ENCODE assay signal across 28 mouse cellular contexts in the genomic region with DNA sequence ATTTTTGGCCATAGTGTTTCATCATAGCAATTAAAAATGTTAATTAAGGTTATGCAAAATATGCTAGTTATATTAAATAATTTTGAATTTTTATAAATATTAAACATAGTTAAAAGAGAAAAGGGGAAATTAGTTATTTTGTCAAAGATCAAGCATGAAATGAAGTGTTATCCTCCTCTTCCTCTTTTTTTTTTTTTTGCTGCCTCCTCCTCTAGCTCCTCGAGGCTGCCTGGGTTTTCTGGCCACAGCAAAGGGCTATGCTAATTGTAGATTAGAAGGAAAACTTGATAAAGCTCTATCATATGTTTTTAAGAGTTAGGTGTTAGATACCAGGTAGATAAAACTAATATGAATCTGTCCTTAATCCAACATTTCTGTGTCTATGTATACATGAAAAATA.
"Had no signal": no experiment of that assay in that cellular context is flagged by ENCODE, and none has a peak within 500 bp of the region (broad histone marks: within the 10 kb centered on the region; RNA-seq: fewer than 3 reads in every experiment).

No protein-coding gene starts in this region.

- H3K36me3 ChIP-seq: limb, embryonic 10.5 days; limb, embryonic 12.5 days; limb, embryonic 13.5 days; limb, embryonic 15.5 days; liver, embryonic 12.5 days; liver, embryonic 13.5 days; liver, embryonic 15.5 days; lung, embryonic 15.5 days; midbrain, embryonic 10.5 days; midbrain, embryonic 12.5 days; midbrain, embryonic 13.5 days; midbrain, embryonic 15.5 days; neural tube, embryonic 12.5 days had no signal

- H3K27me3 ChIP-seq: limb, embryonic 12.5 days; limb, embryonic 13.5 days; limb, embryonic 15.5 days; lung, embryonic 15.5 days; midbrain, embryonic 12.5 days; midbrain, embryonic 13.5 days; midbrain, embryonic 15.5 days; neural tube, embryonic 12.5 days had no signal

- DNase-seq: left cerebral cortex, postnatal 4 days; liver; liver, embryonic 13.5 days; liver, postnatal 0 days; lung, adult 18-20 months; lung, adult 2 months; lung, embryonic 14.5 days; lung, postnatal 10 days; lung, postnatal 14 days; lung, postnatal 36 days; lung, postnatal 4 days; midbrain, embryonic 14.5 days had no signal

- H3K9me3 ChIP-seq: limb, embryonic 10.5 days; limb, embryonic 12.5 days; limb, embryonic 13.5 days; limb, embryonic 15.5 days; liver, embryonic 12.5 days; liver, embryonic 13.5 days; liver, embryonic 15.5 days; lung, embryonic 15.5 days; megakaryocyte, embryonic 14.5 days; midbrain, embryonic 10.5 days; midbrain, embryonic 12.5 days; midbrain, embryonic 13.5 days; midbrain, embryonic 15.5 days; neural tube, embryonic 12.5 days had no signal

- ATAC-seq: liver, embryonic 12.5 days; liver, postnatal 0 days; midbrain, embryonic 13.5 days; midbrain, embryonic 15.5 days; midbrain, embryonic 16.5 days had no signal

- H3K4me3 ChIP-seq: limb, embryonic 10.5 days; limb, embryonic 12.5 days; limb, embryonic 13.5 days; limb, embryonic 15.5 days; liver, embryonic 12.5 days; liver, embryonic 13.5 days; liver, embryonic 15.5 days; lung, embryonic 15.5 days; megakaryocyte, embryonic 14.5 days; midbrain, embryonic 10.5 days; midbrain, embryonic 12.5 days; midbrain, embryonic 13.5 days; midbrain, embryonic 15.5 days; myocyte; neural tube, embryonic 12.5 days had no signal

- H3K4me1 ChIP-seq: limb, embryonic 15.5 days; liver, embryonic 12.5 days; liver, embryonic 13.5 days; liver, embryonic 15.5 days; lung, embryonic 15.5 days; megakaryocyte, embryonic 14.5 days; midbrain, embryonic 12.5 days; midbrain, embryonic 13.5 days; midbrain, embryonic 15.5 days; neural tube, embryonic 12.5 days had no signal

- H3K27ac ChIP-seq: limb, embryonic 10.5 days; limb, embryonic 12.5 days; limb, embryonic 13.5 days; limb, embryonic 15.5 days; liver, embryonic 12.5 days; liver, embryonic 13.5 days; liver, embryonic 14.5 days; liver, embryonic 15.5 days; lung, embryonic 15.5 days; midbrain, embryonic 10.5 days; midbrain, embryonic 12.5 days; midbrain, embryonic 13.5 days; midbrain, embryonic 15.5 days; neural tube, embryonic 12.5 days had no signal

- H3K9ac ChIP-seq: limb, embryonic 12.5 days; limb, embryonic 13.5 days; limb, embryonic 15.5 days; liver, embryonic 12.5 days; liver, embryonic 13.5 days; liver, embryonic 14.5 days; liver, embryonic 15.5 days; liver, postnatal 0 days; lung, embryonic 14.5 days; lung, embryonic 15.5 days; midbrain, embryonic 12.5 days; midbrain, embryonic 13.5 days; midbrain, embryonic 15.5 days; neural tube, embryonic 12.5 days had no signal
